15 mouse cellular contexts compared by ENCODE assay signal in genomic region chr6:119313096-119313495, GRCm38 (mm10). TPM values are rescaled to one million over a fixed set of nuclear protein-coding genes. Genes with fewer than 3 reads are reported as not detected.
DNase-seq lines count a peak whose midpoint lies in the region; ATAC-seq and TF ChIP-seq lines count a peak whose summit lies in the region.
"Had no signal": no experiment of that assay in that cellular context is flagged by ENCODE, and none has a peak within 500 bp of the region (broad histone marks: within the 10 kb centered on the region; RNA-seq: fewer than 3 reads in every experiment).

No protein-coding gene starts in this region.

- peaks cover 23% of the 10 kb centered on the region for H3K4me1 ChIP-seq in hindbrain, embryonic 14.5 days (replicated peaks; ENCODE audit: control insufficient read depth, insufficient read depth, low read length)
- H3K4me1 ChIP-seq in hindbrain, embryonic 12.5 days = peaks cover 19% of the 10 kb centered on the region
- no peaks in the 10 kb centered on the region for H3K4me1 ChIP-seq in lung, embryonic 14.5 days (ENCODE audit: insufficient read depth)
- H3K4me1 ChIP-seq in lung, adult 2 months (ENCODE audit: control insufficient read depth, insufficient read depth, low read length) = no peaks in the 10 kb centered on the region
- H3K4me1 ChIP-seq in cortical plate, adult 2 months (ENCODE audit: control insufficient read depth, insufficient read depth, low read length) = peaks cover 17% of the 10 kb centered on the region
- H3K4me1 ChIP-seq in forebrain, postnatal 0 days (ENCODE audit: insufficient read depth) = peaks cover 15% of the 10 kb centered on the region

- 69% methylated on average over 3 of the region's 3 CpGs for WGBS in hindbrain, embryonic 14.5 days
- WGBS in hindbrain, embryonic 12.5 days = 65% methylated on average over 3 of the region's 3 CpGs
- WGBS in lung, embryonic 14.5 days = 39% methylated on average over 3 of the region's 3 CpGs
- 54% methylated on average over 3 of the region's 3 CpGs for WGBS in lung, adult 2 months
- 68% methylated on average over 3 of the region's 3 CpGs for WGBS in forebrain, postnatal 0 days

- TF ChIP-seq POLR2A in lung, adult 2 months (IDR thresholded peaks at IDR 0.05; ENCODE audit: borderline replicate concordance, extremely low read depth, low read depth, low read length) = no peak
- no peak for TF ChIP-seq POLR2A in cortical plate, adult 2 months (IDR thresholded peaks at IDR 0.05; ENCODE audit: extremely low read depth, insufficient read depth, low read length)

- no peak for TF ChIP-seq CTCF in lung, embryonic 14.5 days (IDR thresholded peaks at IDR 0.05; ENCODE audit: low read depth)
- no peak for TF ChIP-seq CTCF in lung, adult 2 months (IDR thresholded peaks at IDR 0.05; ENCODE audit: insufficient read depth, low read length)
- no peak for TF ChIP-seq CTCF in cortical plate, adult 2 months (IDR thresholded peaks at IDR 0.05; ENCODE audit: extremely low read depth, insufficient read depth, low read length)
- no peak for TF ChIP-seq CTCF in forebrain, postnatal 0 days (IDR thresholded peaks at IDR 0.05; ENCODE audit: low read depth)

- 0 out of 2 replicates have a peak, but pooled peaks cover 5% of the 10 kb centered on the region for H3K36me3 ChIP-seq in hindbrain, embryonic 14.5 days (replicated peaks; ENCODE audit: control insufficient read depth, insufficient read depth)
- H3K36me3 ChIP-seq in hindbrain, embryonic 12.5 days = no peaks in the 10 kb centered on the region
- no peaks in the 10 kb centered on the region for H3K36me3 ChIP-seq in lung, embryonic 14.5 days (ENCODE audit: insufficient read depth)
- peaks cover 5% of the 10 kb centered on the region; the same call in 1 of the 2 replicates for H3K36me3 ChIP-seq in forebrain, postnatal 0 days (ENCODE audit: insufficient read depth)
- H3K36me3 ChIP-seq: limb, embryonic 13.5 days had no signal

- H3K9ac ChIP-seq in hindbrain, embryonic 14.5 days = no peak overlapping the region
- H3K9ac ChIP-seq in hindbrain, embryonic 12.5 days = no peak overlapping the region
- H3K9ac ChIP-seq in lung, embryonic 14.5 days = no peak overlapping the region
- H3K9ac ChIP-seq in forebrain, postnatal 0 days = no peak overlapping the region
- H3K9ac ChIP-seq: limb, embryonic 13.5 days had no signal

- H3K27ac ChIP-seq in hindbrain, embryonic 14.5 days = peak overlapping the region; percentile 60
- H3K27ac ChIP-seq in hindbrain, embryonic 12.5 days = no peak overlapping the region
- no peak overlapping the region for H3K27ac ChIP-seq in lung, embryonic 14.5 days (ENCODE audit: low read depth)
- H3K27ac ChIP-seq in cortical plate, adult 2 months (ENCODE audit: insufficient read depth, low read length) = peak overlapping the region; percentile 54
- H3K27ac ChIP-seq in forebrain, postnatal 0 days (ENCODE audit: low read depth, low read length) = peak overlapping the region; percentile 69
- H3K27ac ChIP-seq: heart, adult 2 months; kidney, postnatal 0 days; limb, embryonic 13.5 days had no signal

- no peak overlapping the region for H3K4me2 ChIP-seq in hindbrain, embryonic 14.5 days (replicated peaks)
- no peak overlapping the region for H3K4me2 ChIP-seq in hindbrain, embryonic 12.5 days (replicated peaks)
- no peak overlapping the region for H3K4me2 ChIP-seq in lung, embryonic 14.5 days
- H3K4me2 ChIP-seq in forebrain, postnatal 0 days (ENCODE audit: low read depth) = no peak overlapping the region
- H3K4me2 ChIP-seq: limb, embryonic 13.5 days had no signal

- no peaks in the 10 kb centered on the region for H3K9me3 ChIP-seq in hindbrain, embryonic 14.5 days (ENCODE audit: control insufficient read depth, low read length)
- no peaks in the 10 kb centered on the region for H3K9me3 ChIP-seq in hindbrain, embryonic 12.5 days (replicated peaks)
- H3K9me3 ChIP-seq in lung, embryonic 14.5 days (ENCODE audit: low read depth, low read length) = no peaks in the 10 kb centered on the region
- H3K9me3 ChIP-seq in forebrain, postnatal 0 days (ENCODE audit: low read length) = no peaks in the 10 kb centered on the region
- H3K9me3 ChIP-seq: limb, embryonic 13.5 days had no signal

- no peak overlapping the region for H3K4me3 ChIP-seq in hindbrain, embryonic 14.5 days (replicated peaks; ENCODE audit: low read length)
- no peak overlapping the region for H3K4me3 ChIP-seq in hindbrain, embryonic 12.5 days
- H3K4me3 ChIP-seq in lung, embryonic 14.5 days (ENCODE audit: low read depth, low read length) = no peak overlapping the region
- no peak overlapping the region for H3K4me3 ChIP-seq in lung, adult 2 months (replicated peaks; ENCODE audit: extremely low read depth, low read depth, low read length)
- H3K4me3 ChIP-seq in cortical plate, adult 2 months (ENCODE audit: insufficient read depth, low read length) = no peak overlapping the region
- H3K4me3 ChIP-seq in forebrain, postnatal 0 days (ENCODE audit: low read depth, low read length) = no peak overlapping the region
- H3K4me3 ChIP-seq: erythroblast, embryonic 14.5 days; heart, adult 2 months; limb, embryonic 13.5 days had no signal

- DNase-seq in hindbrain, embryonic 14.5 days (ENCODE audit: low spot score) = no peak
- DNase-seq in lung, embryonic 14.5 days = peak; percentile 61
- DNase-seq in lung, adult 2 months = no peak
- DNase-seq in forebrain, postnatal 0 days = no peak
- DNase-seq in adrenal gland, postnatal 25 days = no peak
- DNase-seq: heart, adult 2 months; lung, postnatal 4 days; thymus, postnatal 14 days had no signal

- ATAC-seq in hindbrain, embryonic 14.5 days (ENCODE audit: low FRiP score) = no peak
- no peak for ATAC-seq in hindbrain, embryonic 12.5 days (ENCODE audit: low FRiP score)
- ATAC-seq in lung, embryonic 14.5 days (ENCODE audit: insufficient read depth) = peak; percentile 8; the same call in 1 of the 2 replicates
- peak; percentile 65; the same call in 1 of the 2 replicates for ATAC-seq in forebrain, postnatal 0 days
- ATAC-seq: activated CD4-positive, CD25-positive, alpha-beta regulatory T cell, adult 4 months had no signal

- H3K27me3 ChIP-seq in hindbrain, embryonic 14.5 days (ENCODE audit: control insufficient read depth, insufficient read depth, low read length) = no peaks in the 10 kb centered on the region
- H3K27me3 ChIP-seq in hindbrain, embryonic 12.5 days = no peaks in the 10 kb centered on the region
- H3K27me3 ChIP-seq in lung, embryonic 14.5 days (ENCODE audit: insufficient read depth, low read length) = no peaks in the 10 kb centered on the region
- H3K27me3 ChIP-seq in forebrain, postnatal 0 days (ENCODE audit: insufficient read depth, low read length) = no peaks in the 10 kb centered on the region
- H3K27me3 ChIP-seq: limb, embryonic 13.5 days had no signal

RNA-seq across cellular contexts. Expression of gene Lrtm2, which starts 17.5 kb away (rescaled TPM):
- 7.8 and 13.2 TPM in 2 replicates for polyA plus RNA-seq in hindbrain, embryonic 14.5 days (2014; fragmentation: Nextera tagmentation; extraction: Ambion mirVana)
- 0.68 and 0.80 TPM in 2 replicates for polyA plus RNA-seq in hindbrain, embryonic 12.5 days (2016; fragmentation: Nextera tagmentation; extraction: Ambion mirVana)
- polyA plus RNA-seq in lung, embryonic 14.5 days (2014; fragmentation: Nextera tagmentation; extraction: Ambion mirVana) = 0.05 and 0.16 TPM in 2 replicates
- 10.1 and 11.5 TPM in 2 replicates for polyA plus RNA-seq in lung, adult 2 months (2012; rRNA removed)
- 49.9 and 50.2 TPM in 2 replicates for polyA plus RNA-seq in cortical plate, adult 2 months (2012; rRNA removed)
- 12.8 and 17.8 TPM in 2 replicates for total RNA-seq in forebrain, postnatal 0 days (2014; rRNA removed)
- polyA plus RNA-seq in forebrain, postnatal 0 days (2015; fragmentation: Nextera tagmentation; extraction: Ambion mirVana) = 8.8 and 12.7 TPM in 2 replicates
- total RNA-seq in adrenal gland, postnatal 25 days (2021) = not detected in 2 replicates
- polyA plus RNA-seq: activated CD4-positive, CD25-positive, alpha-beta regulatory T cell, adult 4 months; erythroblast, embryonic 14.5 days; limb, embryonic 13.5 days; liver, embryonic 16.5 days had no signal

Comparison
In these comparisons a context has a peak if more than half of its experiments do, and no peak if none do; other contexts are left out.
1. H3K27ac ChIP-seq: peak in hindbrain, embryonic 14.5 days (single experiment), cortical plate, adult 2 months (single experiment) and forebrain, postnatal 0 days (single experiment); none in hindbrain, embryonic 12.5 days (single experiment) and lung, embryonic 14.5 days (single experiment).
2. ATAC-seq: peak in lung, embryonic 14.5 days (single experiment) and forebrain, postnatal 0 days (single experiment); none in hindbrain, embryonic 14.5 days (single experiment) and hindbrain, embryonic 12.5 days (single experiment).